Mouse (Mus musculus): ENCODE measurements around the gene Gabra1. TPM values are rescaled to one million over a fixed set of nuclear protein-coding genes. Genes with fewer than 3 reads are reported as not detected.

The Gabra1 gene
- 1 to 10 TPM; 1.8 to 2.3 TPM for total RNA-seq (2021)
- long read RNA-seq, experiment 1, full-length matches to known transcripts, result 2 of 3 reads
- long read RNA-seq, experiment 1, partial matches to known transcripts, result 1 of 3 reads
- long read RNA-seq, experiment 1, other reads (novel, unspliced or antisense), result 0 of 3 reads
- long read RNA-seq, experiment 2, full-length matches to known transcripts, result 1 of 1 reads
- long read RNA-seq, experiment 2, partial matches to known transcripts, result 0 of 1 reads
- long read RNA-seq, experiment 2, other reads (novel, unspliced or antisense), result 0 of 1 reads

- no peak for DNase-seq
Observed at GRCm38 (mm10) chr11:42182825-42183152, at the start of gene Gabra1. TSS of gene Gabra1 (minus strand) at chr11:42182930.

- peak; percentile 5 for DNase-seq
Observed at GRCm38 (mm10) chr11:42181973-42182824, 531 bp downstream of the Gabra1 start.

GRCm38 (mm10) chr11:42181426-42181825 lies 1.3 kb downstream of the Gabra1 start:
- DNase-seq, result no peak

- DNase-seq, result no peak
Observed at GRCm38 (mm10) chr11:42179535-42179934, 3.2 kb downstream of the Gabra1 start.

GRCm38 (mm10) chr11:42178296-42178695 lies 4.4 kb downstream of the Gabra1 start:
- DNase-seq, result no peak

- DNase-seq, result no peak
Observed at GRCm38 (mm10) chr11:42151396-42151795, 31.3 kb downstream of the Gabra1 start.

GRCm38 (mm10) chr11:42116931-42117330 lies 65.8 kb downstream of the Gabra1 start:
- no peak for DNase-seq

GRCm38 (mm10) chr11:42110051-42110450 lies 72.7 kb downstream of the Gabra1 start:
- no peak for DNase-seq

- no peak for DNase-seq
Observed at GRCm38 (mm10) chr11:42109627-42110026, 73.1 kb downstream of the Gabra1 start.

GRCm38 (mm10) chr11:42095556-42095955 lies 87.2 kb downstream of the Gabra1 start:
- no peak for DNase-seq

Other genes starting within 250 kb of the Gabra1 start
- gene Gabrg2, start 182.1 kb downstream of the Gabra1 start, total RNA-seq (2021), result under 1 TPM; 0.16 to 0.18 TPM
- gene Gabra6, start 138.1 kb upstream of the Gabra1 start, total RNA-seq (2021), result not detected
- gene Gabrb2, start 236.8 kb upstream of the Gabra1 start, total RNA-seq (2021), result 1 to 10 TPM; 1.3 to 1.5 TPM